Mouse (Mus musculus): ENCODE measurements at regions not wholly inside any gene's neighbourhood (a gene's known extent, or its start where the extent isn't known, plus 50 kb on each side); places are given as distances from the start of the nearest gene placed in this dataset.

DNA sequence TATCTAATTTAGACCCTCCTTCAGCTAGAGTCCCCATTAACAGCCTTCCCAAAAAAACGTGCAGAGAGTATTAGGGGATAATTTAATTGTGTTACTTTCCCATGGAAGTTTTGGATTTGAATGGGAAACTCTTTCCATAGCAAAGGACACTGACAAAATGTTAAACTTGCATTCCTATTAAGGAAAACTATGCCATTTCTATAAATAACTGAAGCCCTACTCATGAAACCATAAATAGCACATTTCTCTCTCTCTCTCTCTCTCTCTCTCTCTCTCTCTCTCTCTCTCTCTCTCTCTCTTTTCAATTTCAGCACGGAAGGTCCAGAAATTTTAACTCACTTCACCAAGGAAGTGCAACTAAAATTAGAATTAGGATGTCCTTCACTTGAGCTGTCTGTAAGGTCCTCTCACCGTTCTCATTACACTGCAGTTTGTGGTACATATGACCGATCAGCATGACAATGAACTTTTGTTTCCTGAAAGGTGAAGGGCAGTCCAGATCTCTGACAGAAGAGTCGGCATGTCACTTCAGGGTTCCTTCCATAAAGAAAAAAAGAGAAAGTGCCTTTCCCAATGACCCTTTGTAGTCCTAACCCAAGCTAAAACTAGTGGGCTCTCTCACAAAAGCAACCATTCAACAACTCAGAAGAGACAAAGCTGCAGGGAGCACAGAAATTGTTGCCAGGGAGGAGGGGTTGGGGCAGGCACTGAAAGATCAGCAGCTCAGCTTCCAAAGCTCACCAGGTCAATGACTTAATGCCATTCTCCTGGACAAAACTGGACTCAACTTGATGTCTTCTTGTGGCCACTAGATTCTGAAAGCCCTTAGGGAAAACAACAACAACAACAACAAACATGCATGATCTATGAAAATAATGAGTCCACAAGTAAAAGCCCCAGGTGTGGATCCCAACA lies 696.9 kb downstream of the Diaph3 start:
- DNase-seq (ENCODE audit: low spot score in 2 of 2): no peak

DNA sequence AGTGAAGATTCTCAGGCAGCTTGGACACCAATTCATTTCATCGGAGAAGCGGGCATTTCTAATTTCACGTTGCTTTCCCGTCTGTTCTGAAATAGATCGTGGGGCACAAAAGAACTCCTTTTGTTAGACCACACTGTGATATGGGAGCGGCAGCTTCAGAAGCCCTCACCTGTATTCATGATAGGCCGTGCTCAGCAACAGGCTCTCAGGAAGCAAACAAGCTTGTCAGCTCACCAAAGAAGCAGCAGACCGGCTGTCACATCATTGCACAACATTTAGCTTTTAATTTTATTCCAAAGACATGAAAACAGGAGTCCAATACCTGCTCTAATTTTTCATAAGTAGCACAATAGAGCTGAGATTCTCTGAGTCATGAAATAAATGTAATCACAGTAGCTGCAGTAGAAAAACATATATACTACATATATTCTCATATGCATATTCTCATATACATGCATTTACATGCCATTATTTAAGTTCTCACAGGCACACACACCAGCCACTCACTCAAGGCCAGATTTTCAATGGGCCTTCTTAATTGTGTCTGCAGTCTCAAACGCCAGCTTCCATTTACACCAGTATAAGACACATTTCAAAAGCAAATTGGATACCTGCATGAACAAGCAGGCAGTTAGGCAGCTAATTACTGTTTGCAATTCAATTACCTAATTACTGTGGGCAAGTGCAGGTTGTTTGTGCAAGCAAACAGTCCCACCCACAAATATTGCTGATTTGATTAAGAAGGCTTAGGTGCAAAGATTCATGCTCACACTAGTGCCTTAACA lies 698.9 kb downstream of the Diaph3 start:
- DNase-seq (ENCODE audit: low spot score in 2 of 2): no peak

DNA sequence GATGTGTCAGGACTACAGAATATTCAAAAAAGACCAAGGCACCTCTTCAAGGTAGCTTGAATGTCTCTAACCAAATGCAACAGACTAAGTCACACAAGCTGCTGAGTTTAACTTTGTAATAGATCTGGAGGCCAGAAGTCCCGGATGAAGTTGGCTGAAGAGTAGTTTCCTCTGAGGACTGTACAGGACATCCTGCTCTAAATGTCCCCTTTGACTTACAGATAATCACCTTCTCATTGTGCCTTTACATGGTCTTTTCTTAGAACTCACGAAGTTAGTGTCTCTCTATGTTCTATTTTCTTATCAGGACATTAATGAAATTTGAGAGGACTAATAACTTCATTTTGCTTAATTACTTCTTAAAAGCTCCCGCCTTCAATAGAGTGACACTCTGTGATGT lies 703.7 kb downstream of the Diaph3 start:
- no peak for DNase-seq (ENCODE audit: low spot score in 2 of 2)

DNA sequence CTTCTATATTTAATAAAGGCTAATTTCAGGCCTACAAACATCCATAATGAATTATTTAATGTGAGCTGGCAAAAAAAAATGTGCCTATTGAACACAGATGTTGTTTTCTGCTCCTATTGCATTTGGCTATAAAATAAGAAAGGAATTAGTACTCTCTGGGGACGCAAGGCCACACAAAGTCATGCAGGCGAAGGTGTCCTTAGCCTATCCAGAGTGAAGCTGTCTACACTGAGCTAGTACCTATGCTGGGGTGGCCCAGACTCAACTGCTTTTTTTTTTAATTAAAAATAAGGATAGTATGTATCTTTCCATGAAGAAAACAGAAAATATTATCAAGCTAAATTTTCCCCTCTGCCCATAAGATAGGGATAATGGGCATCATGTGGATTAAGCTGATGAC lies 705.7 kb downstream of the Diaph3 start:
- DNase-seq (ENCODE audit: low spot score in 2 of 2): no peak

DNA sequence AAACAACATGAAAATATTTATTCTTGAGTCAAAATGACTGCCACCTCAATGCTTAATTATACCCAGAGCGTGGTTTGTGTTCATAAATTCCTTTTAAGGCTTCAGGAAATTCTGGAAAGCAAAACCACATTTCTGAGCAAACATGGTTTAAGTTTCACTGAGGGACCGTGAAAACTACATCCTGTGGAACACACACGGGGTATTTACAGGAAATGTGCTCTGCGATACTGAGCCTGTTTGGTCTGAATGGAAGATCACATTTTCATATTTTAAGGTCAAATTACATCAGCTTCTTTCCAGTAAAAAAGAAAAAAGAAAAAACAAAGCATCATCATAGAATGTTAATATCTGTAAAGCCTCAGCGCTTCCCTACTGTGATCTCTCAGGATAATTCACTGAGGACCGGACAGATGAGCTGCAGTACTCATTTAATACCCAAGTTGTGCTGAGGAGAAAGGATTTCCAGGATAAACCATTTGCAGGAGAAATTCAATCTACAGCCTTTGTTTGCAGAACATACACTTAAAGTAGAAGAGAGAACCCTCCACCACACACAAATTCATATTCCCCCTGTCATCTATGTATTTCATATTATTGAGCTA lies 709.7 kb downstream of the Diaph3 start:
- DNase-seq (ENCODE audit: low spot score in 2 of 2): no peak

DNA sequence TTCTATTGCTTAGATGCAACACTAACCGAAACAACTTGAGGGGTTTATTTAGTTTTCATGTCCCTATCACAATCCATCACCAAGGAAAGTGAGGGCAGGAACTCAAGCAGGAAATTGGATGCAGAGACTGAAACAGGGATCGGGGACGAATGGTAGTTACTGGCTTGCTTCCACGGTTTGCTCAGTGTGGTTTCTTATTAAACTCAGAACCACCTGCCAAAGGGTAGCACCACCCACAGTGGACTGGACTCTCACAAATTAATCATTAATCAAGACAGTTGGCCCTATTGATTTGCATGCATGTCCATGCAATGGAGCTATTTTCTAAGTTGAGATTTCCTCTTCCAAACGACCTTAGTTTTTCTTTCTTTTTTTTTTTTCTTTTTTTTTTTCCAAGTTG lies 719.2 kb downstream of the Diaph3 start:
- DNase-seq (ENCODE audit: low spot score in 2 of 2): no peak

DNA sequence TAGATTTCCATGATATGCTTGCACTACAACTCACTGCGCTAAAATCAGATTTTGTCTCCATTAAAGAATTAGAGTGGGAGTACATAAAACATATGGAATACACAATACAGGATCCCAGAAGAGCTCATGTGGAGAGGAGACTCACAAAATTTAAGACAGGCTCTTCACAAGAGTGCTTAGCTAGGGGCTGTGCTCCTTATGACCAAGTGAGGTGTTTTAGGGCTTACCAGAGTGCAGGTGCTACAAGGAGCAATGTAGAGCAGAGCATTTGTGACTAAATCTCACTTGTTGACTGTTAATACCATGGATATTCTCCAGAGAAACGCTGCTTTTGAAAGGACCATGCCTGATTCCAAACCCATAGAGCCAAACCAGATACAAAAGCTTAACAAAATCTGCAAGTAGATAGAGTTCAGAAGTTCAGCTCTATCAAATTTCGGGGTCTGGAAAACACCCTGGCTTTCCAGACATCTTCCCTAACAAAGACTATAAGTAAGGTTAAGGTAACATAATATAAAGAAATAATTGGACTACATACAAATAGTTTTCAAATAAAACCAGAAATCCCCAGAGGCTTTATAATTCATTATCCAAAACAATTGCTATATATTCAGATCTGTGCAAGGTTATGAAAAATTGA lies 721.0 kb downstream of the Diaph3 start:
- no peak for DNase-seq (ENCODE audit: low spot score in 2 of 2)

DNA sequence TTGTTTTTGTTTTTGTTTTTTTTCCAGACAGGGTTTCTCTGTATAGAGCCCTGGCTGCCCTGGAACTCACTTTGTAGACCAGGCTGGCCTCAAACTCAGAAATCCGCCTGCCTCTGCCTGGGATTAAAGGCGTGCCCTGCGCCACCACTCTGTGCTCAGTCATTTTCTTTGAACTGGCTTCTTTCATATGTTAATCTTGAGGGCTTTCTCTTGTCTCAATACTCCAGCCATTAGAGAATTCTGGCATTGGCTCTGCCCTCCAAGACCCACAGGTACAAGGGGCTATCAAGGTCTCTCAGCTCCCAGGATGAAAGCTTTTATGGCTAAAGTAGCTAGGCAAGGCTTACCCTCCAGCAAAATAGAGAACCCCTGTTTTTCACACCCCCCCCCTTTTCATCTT lies 744.2 kb downstream of the Diaph3 start:
- DNase-seq (ENCODE audit: low spot score in 2 of 2): no peak

DNA sequence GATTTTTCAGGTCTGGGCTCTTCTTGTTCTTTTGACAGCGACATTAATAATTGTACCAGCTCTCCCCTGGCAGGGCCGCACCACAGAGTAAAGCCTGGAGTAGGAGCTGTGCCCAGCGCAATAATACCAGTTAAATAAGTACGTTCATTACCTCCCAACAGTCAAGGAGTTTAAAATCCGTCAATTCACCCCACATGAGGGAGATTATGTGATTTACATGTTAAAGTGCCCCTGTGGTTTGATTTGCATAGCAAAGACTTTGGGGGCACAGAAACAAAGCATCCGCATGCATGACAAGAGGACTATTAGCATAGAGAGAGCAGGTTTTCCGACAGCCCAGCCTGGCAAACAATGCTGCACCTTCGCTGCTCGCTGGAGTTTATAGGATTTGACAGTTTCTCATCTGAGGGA lies 745.1 kb downstream of the Diaph3 start:
- no peak for DNase-seq (ENCODE audit: low spot score in 2 of 2)

DNA sequence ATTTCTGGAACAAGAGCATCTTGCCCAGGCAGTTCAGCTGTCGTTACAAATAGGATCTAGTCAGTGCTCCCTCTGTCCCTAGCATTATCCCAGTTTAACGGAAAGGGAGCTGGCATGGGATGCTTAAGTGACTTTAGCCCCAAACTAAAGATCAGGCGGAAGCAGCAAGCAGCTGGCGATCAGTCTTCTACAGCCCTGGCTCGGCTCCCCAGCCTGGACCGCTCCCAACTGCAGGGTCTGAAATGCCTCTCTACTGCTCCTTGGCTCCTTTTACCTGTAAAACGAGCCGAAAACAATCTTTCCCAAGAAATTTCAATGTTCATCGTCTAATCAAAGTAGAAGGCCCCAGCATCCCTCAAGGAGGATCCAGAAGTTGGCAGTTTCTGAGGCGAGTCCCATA lies 745.5 kb downstream of the Diaph3 start:
- DNase-seq (ENCODE audit: low spot score in 2 of 2): no peak

DNA sequence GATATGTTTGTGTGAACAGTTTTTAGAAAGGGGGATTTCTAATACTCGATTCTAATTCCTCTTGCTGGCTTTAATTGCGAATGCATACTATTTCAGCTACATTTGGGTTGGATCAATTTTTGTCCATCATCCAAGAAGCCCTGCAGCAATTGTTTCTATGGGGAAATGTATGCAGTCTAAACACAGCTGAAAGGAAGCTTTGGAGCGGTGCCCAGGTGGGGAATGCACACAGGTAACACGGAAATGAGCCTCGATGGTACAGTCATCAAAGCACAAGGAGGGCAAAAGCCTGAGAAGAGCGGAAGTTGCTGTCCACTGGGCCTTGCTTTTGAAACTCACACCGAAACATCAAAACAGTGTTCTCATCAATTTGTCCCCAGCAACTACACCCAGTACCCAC lies 746.0 kb downstream of the Diaph3 start:
- no peak for DNase-seq (ENCODE audit: low spot score in 2 of 2)

DNA sequence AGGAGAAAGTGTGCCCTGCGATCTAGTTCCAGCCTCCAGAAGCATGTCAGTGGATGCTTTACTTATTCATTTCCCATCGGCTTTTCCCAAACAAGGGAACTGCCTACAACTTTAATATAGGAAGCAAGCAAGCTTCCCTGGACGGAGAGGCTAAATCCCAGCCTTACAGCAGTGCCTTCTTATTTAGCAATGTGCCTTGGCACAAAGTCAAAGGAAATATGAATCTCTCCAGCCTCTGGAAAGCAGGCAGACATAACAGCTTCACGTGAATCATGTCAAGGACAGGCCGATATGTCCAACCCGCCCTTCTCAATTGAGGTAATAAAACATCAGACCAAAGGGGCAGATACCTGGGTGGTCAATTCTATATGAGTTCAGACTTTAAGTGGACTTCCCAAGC lies 755.9 kb downstream of the Diaph3 start:
- DNase-seq (ENCODE audit: low spot score in 2 of 2): no peak

DNA sequence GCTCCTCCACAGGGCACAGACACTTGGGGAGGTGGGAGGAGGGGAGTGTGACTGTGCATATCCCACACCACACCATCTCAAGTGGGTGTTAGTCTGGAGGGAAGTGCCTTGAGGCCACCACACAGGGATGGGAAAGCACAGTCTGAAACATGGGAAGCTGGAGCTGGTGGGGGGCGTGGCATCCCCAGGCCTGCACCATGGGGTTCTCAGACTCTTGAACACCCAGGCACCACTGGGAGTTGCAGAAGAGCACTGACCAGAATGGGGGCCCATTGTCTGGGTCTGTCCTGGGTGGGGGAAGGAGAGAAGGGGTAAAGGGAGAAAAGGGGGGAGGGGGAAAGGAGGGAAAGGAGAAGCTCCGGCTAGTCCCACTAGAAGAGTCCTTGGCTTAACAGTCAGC lies 776.0 kb downstream of the Diaph3 start:
- DNase-seq (ENCODE audit: low spot score in 2 of 2): no peak

DNA sequence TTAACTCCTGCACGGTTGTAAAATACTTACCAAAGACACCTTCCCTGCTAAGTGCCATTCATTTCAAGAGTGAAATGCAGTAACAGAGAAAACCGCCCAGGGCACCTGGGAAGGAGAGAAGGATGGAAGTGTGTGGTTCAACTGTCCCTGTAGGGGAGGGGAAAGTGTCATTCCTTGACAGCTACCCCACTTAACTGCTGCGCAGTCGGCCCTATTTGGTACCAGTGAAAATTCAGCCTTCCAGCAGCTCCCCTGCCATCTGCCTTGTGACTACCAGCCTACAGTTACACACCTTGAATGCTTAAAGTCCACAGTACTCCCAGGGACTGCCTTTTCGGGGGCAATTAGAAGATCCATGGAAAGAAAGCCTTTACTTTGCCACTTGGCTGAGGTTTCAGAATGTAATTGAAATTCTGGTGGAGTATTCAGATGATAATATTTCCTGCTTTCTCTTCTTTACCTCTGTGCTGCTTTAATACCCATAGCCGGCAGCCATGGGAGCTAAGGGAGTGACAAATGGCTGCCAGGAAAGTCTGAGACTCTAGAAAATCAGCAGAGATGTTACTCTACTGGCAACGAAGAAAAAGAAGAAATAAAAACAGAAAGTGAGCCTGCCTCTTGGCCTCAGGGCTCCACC lies 780.5 kb downstream of the Diaph3 start:
- no peak for DNase-seq (ENCODE audit: low spot score in 2 of 2)

DNA sequence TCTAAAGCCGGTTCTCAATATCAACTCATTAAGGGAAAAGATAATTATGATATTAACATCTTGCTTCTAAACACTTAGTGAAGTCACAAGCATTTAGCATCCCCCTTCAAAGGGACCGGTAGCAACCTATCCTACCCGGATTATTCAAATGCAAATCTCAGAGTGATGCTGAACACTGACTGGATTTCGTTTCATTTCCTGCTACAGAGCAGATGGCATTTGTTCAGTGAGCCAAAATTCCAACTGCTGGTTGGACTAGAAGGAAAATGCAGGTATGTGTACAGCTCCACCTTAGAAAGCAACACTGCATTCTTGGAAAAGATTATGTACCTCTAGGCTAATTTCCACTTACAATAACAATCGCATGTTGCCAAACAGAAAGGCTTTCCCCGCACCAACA lies 782.5 kb downstream of the Diaph3 start:
- no peak for DNase-seq (ENCODE audit: low spot score in 2 of 2)

DNA sequence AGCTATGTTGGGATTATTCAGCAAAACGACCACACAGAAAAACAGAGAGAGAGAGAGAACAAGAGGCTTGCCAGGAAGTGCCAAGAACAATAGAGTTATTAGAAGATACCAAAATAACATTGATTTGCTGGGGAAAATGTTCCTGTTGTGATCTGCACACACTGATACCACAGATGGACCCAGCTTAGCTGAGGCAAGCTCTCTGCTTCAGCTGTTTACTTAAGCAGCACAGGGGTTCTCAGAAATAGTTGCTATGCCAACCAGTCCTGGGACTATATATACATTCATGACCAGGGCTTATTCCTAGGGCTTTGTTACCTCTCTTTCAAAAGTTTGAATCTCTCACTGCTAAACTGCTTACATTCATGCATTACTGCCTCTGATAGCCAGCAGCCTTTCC lies 790.5 kb downstream of the Diaph3 start:
- DNase-seq (ENCODE audit: low spot score in 2 of 2): no peak

DNA sequence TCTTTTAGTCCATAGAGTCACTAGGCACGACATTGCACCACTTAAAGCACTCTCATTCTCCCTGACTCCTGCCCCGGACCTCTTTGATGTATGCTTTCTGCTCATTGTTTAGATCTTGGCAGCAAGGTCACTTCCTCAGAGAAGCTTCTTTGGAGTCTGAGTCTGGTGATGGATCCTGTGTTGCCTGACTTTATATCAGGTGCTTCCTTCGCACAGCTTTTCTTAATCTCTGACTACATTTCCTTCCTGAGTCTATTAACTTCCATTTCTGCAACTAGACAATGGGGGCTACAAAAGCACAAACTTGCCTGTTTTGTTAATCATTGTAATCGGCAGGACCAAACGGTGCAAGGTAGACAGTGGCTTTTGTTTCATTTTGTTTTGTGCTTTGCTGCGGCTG lies 802.0 kb downstream of the Diaph3 start:
- no peak for DNase-seq (ENCODE audit: low spot score in 2 of 2)

DNA sequence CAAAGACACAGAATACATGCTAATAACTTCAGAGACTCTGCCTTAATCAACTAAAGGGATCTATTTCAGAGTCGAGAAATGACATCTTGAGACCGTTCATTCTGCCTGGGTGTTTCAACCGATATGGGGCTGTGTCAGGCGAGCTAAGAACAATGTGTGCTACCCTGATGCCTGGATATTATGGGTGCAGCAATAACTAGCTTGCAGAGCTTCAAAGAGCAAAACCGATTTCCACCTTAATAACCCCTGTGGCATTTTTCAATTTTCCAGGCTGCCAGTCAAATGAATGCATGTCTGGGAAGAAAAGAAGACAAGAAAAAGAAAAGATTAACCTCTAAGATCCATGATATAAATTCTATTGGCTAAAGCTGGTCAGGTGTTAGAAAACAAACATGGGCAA lies 804.0 kb downstream of the Diaph3 start:
- DNase-seq (ENCODE audit: low spot score in 2 of 2): no peak

DNA sequence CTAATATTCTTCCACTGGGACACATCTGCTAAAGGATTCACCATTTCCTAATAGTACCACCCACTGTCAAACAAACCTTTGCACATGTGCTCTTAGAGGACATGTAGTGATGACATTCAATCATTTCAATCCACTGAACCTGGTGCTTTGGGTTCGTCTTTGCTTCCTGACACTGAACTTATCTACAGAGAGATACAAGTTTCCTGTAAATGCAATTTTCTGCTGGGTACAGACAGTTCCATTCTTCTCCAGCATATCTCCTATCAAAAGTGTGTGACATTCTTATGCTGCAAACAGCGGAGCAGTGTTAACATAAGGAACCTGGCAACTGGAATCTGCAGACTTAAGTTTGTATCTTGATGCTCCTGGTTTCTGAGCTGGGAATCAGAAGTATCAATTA lies 805.8 kb downstream of the Diaph3 start:
- DNase-seq (ENCODE audit: low spot score in 2 of 2): no peak

DNA sequence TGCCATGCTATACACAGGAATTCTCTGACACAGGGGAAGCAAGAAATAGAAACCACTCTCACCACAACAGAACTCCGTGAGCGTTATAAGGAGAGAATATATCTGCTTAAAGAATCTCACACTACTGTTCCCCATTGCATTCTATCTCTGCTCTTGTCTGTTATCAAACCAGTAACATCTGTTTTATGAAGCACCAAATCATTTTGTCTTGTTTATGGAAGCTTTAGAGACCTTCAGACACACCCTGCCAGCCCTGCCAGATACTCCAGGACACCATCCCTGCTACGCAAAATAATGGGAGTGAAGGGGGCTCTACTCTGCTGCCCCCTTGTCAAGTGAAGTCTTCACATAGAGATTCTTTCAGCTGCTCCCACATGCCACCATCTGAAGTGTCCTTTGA lies 811.9 kb downstream of the Diaph3 start:
- DNase-seq (ENCODE audit: low spot score in 2 of 2): no peak

DNA sequence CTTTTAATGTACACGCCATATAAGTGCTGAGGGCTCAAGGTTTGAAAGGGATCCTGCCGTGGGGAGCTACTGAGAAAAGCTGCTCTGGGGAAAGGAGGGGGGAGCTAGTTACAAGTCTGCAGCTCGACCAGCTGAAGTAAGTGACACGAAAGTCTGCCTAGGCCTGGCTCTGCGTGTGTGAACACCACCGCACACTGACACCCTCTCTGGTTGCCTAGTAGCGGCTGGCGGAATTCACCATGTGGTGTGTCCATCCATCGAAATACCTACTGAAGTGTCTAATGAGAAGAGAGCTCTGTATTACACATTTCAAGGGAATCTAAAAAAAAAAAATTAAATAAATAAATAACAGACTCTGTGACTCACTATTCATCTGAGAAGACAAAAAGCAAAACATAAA lies 813.4 kb downstream of the Diaph3 start:
- DNase-seq (ENCODE audit: low spot score in 2 of 2): no peak
